18 mouse cellular contexts compared by ENCODE assay signal in genomic region chr4:149798116-149798515, GRCm38 (mm10). TPM values are rescaled to one million over a fixed set of nuclear protein-coding genes. Genes with fewer than 3 reads are reported as not detected.
DNase-seq lines count a peak whose midpoint lies in the region; ATAC-seq and TF ChIP-seq lines count a peak whose summit lies in the region.
"Had no signal": no experiment of that assay in that cellular context is flagged by ENCODE, and none has a peak within 500 bp of the region (broad histone marks: within the 10 kb centered on the region; RNA-seq: fewer than 3 reads in every experiment).

No protein-coding gene starts in this region.

- TF ChIP-seq CTCF in layer of hippocampus, adult 2 months (conservative IDR thresholded peaks at IDR 0.05) = no peak
- TF ChIP-seq CTCF in thymus, adult 2 months (IDR thresholded peaks at IDR 0.05; ENCODE audit: borderline replicate concordance, control insufficient read depth, extremely low read depth, insufficient read depth, low read length, poor library complexity) = no peak

- TF ChIP-seq POLR2A in thymus, adult 2 months (IDR thresholded peaks at IDR 0.05; ENCODE audit: control insufficient read depth, extremely low read depth, insufficient read depth, low read length, poor library complexity) = no peak

- H3K9me3 ChIP-seq in hindbrain, embryonic 10.5 days = no peaks in the 10 kb centered on the region
- H3K9me3 ChIP-seq in hindbrain, embryonic 13.5 days = no peaks in the 10 kb centered on the region
- no peaks in the 10 kb centered on the region for H3K9me3 ChIP-seq in ES-E14 (ENCODE audit: control insufficient read depth, insufficient read depth, low read depth, low read length)
- H3K9me3 ChIP-seq in liver, embryonic 12.5 days (replicated peaks) = no peaks in the 10 kb centered on the region
- H3K9me3 ChIP-seq: stomach, embryonic 15.5 days had no signal

- in situ Hi-C loops in ES-E14 (cut with MboI; ENCODE audit: low sequenced_read_pairs in 2 of 2, unreplicated experiment in 2 of 2) = no loop called here

- no peak overlapping the region for H3K9ac ChIP-seq in hindbrain, embryonic 13.5 days
- no peak overlapping the region for H3K9ac ChIP-seq in ES-E14 (ENCODE audit: insufficient read depth, low read depth, low read length, poor library complexity, severe bottlenecking)
- no peak overlapping the region for H3K9ac ChIP-seq in liver, embryonic 12.5 days
- H3K9ac ChIP-seq: forebrain, postnatal 0 days; stomach, embryonic 15.5 days had no signal

- ATAC-seq in hindbrain, embryonic 13.5 days (ENCODE audit: low FRiP score) = no peak
- no peak for ATAC-seq in liver, embryonic 12.5 days
- ATAC-seq: forebrain, postnatal 0 days had no signal

- DNase-seq in hindbrain, embryonic 10.5 days (ENCODE audit: low spot score) = no peak
- no peak for DNase-seq in layer of hippocampus, adult 2 months (ENCODE audit: low spot score in 2 of 2)
- no peak for DNase-seq in layer of hippocampus, postnatal 10 days (ENCODE audit: low spot score in 2 of 2)
- no peak for DNase-seq in ES-E14 (ENCODE audit: low read depth, low spot score)
- DNase-seq in thymus, adult 2 months = no peak
- no peak for DNase-seq in MN1 (ENCODE audit: low spot score)
- DNase-seq: adrenal gland, postnatal 25 days; cerebellum, postnatal 14 days; forebrain, postnatal 0 days; gastrocnemius, postnatal 25 days; lung, postnatal 14 days; right cerebral cortex, adult 18-20 months; spleen, adult 18-20 months; thymus, postnatal 14 days had no signal

- no peak overlapping the region for H3K4me2 ChIP-seq in hindbrain, embryonic 13.5 days
- H3K4me2 ChIP-seq in liver, embryonic 12.5 days = no peak overlapping the region
- H3K4me2 ChIP-seq: heart, embryonic 11.5 days; stomach, embryonic 15.5 days had no signal

- H3K36me3 ChIP-seq in hindbrain, embryonic 10.5 days = no peaks in the 10 kb centered on the region
- no peaks in the 10 kb centered on the region for H3K36me3 ChIP-seq in hindbrain, embryonic 13.5 days
- no peaks in the 10 kb centered on the region for H3K36me3 ChIP-seq in ES-E14 (ENCODE audit: control insufficient read depth, insufficient read depth, low read length, poor library complexity, severe bottlenecking)
- no peaks in the 10 kb centered on the region for H3K36me3 ChIP-seq in liver, embryonic 12.5 days
- H3K36me3 ChIP-seq in thymus, adult 2 months (ENCODE audit: control insufficient read depth, insufficient read depth, low read length) = no peaks in the 10 kb centered on the region
- H3K36me3 ChIP-seq: stomach, embryonic 15.5 days had no signal

- H3K4me3 ChIP-seq in hindbrain, embryonic 10.5 days = no peak overlapping the region
- H3K4me3 ChIP-seq in hindbrain, embryonic 13.5 days = no peak overlapping the region
- H3K4me3 ChIP-seq in layer of hippocampus, adult 2 months = no peak overlapping the region
- H3K4me3 ChIP-seq in ES-E14 (ENCODE audit: insufficient read depth in 1 of 2, low read depth in 1 of 2, low read length in 2 of 2, poor library complexity in 1 of 2, severe bottlenecking in 1 of 2) = no peak overlapping the region
- no peak overlapping the region for H3K4me3 ChIP-seq in liver, embryonic 12.5 days
- no peak overlapping the region for H3K4me3 ChIP-seq in thymus, adult 2 months (ENCODE audit: control insufficient read depth, insufficient read depth, low read length)
- H3K4me3 ChIP-seq: stomach, embryonic 15.5 days had no signal

- H3K4me1 ChIP-seq in hindbrain, embryonic 10.5 days (replicated peaks) = peaks cover 71% of the 10 kb centered on the region
- H3K4me1 ChIP-seq in hindbrain, embryonic 13.5 days (replicated peaks) = peaks cover 15% of the 10 kb centered on the region; the same call in 1 of the 2 replicates
- peaks cover 4 to 16% of the 10 kb centered on the region in 2 experiments; a peak in 3 of 4 replicates for H3K4me1 ChIP-seq in ES-E14 (ENCODE audit: control insufficient read depth in 2 of 2, insufficient read depth in 2 of 2, low read length in 2 of 2, poor library complexity in 1 of 2)
- peaks cover 20% of the 10 kb centered on the region; the same call in 1 of the 2 replicates for H3K4me1 ChIP-seq in liver, embryonic 12.5 days
- H3K4me1 ChIP-seq in thymus, adult 2 months (replicated peaks; ENCODE audit: control insufficient read depth, insufficient read depth, low read length) = no peaks in the 10 kb centered on the region

- peak overlapping the region; percentile 81 for H3K27ac ChIP-seq in hindbrain, embryonic 10.5 days
- H3K27ac ChIP-seq in hindbrain, embryonic 13.5 days = no peak overlapping the region
- H3K27ac ChIP-seq in layer of hippocampus, adult 2 months = peak overlapping the region; percentile 75
- H3K27ac ChIP-seq in ES-E14 (ENCODE audit: insufficient read depth, low read depth, low read length, poor library complexity, severe bottlenecking) = peak overlapping the region; percentile 59; the same call in 1 of the 2 replicates
- peak overlapping the region; percentile 60; the same call in 1 of the 2 replicates for H3K27ac ChIP-seq in liver, embryonic 12.5 days
- no peak overlapping the region for H3K27ac ChIP-seq in thymus, adult 2 months (ENCODE audit: control insufficient read depth, insufficient read depth, low read length)
- H3K27ac ChIP-seq: stomach, embryonic 15.5 days had no signal

- 51% methylated on average over 2 of the region's 2 CpGs for WGBS in hindbrain, embryonic 10.5 days
- 34% methylated on average over 2 of the region's 2 CpGs for WGBS in hindbrain, embryonic 13.5 days
- 50% methylated on average over 2 of the region's 2 CpGs for WGBS in liver, embryonic 12.5 days (ENCODE audit: insufficient replicate concordance)
- WGBS in thymus, adult 2 months = 88% methylated on average over 2 of the region's 2 CpGs

- H3K27me3 ChIP-seq in hindbrain, embryonic 10.5 days (ENCODE audit: insufficient read depth, poor library complexity, severe bottlenecking) = peaks cover 13% of the 10 kb centered on the region; the same call in 1 of the 2 replicates
- no peaks in the 10 kb centered on the region for H3K27me3 ChIP-seq in hindbrain, embryonic 13.5 days
- H3K27me3 ChIP-seq in liver, embryonic 12.5 days (replicated peaks) = no peaks in the 10 kb centered on the region; the same call in 1 of the 2 replicates
- H3K27me3 ChIP-seq in thymus, adult 2 months (ENCODE audit: control insufficient read depth, insufficient read depth, low read length) = no peaks in the 10 kb centered on the region
- H3K27me3 ChIP-seq: stomach, embryonic 15.5 days had no signal

TF ChIP-seq in ES-E14, 5 proteins besides CTCF, POLR2A, EP300 and RAD21:
- TF ChIP-seq CHD2 (IDR thresholded peaks at IDR 0.05; ENCODE audit: low read depth, low read length) (no peak), MAFK (IDR thresholded peaks at IDR 0.05; ENCODE audit: insufficient read depth, low read depth, low read length) (no peak), ZC3H11A (IDR thresholded peaks at IDR 0.05; ENCODE audit: borderline replicate concordance, low read depth, low read length) (no peak), ZNF384 (IDR thresholded peaks at IDR 0.05; ENCODE audit: low read depth, low read length) (no peak), HCFC1 (IDR thresholded peaks at IDR 0.05; ENCODE audit: borderline replicate concordance, insufficient read depth, low read length) (no peak)

RNA-seq across cellular contexts. Expression of gene Slc25a33, which starts 24.0 kb away (rescaled TPM):
- 19.1 and 20.3 TPM in 2 replicates for polyA plus RNA-seq in hindbrain, embryonic 10.5 days (2016; fragmentation: Nextera tagmentation; extraction: Ambion mirVana)
- polyA plus RNA-seq in hindbrain, embryonic 13.5 days (2015; fragmentation: Nextera tagmentation; extraction: Ambion mirVana) = 27.6 and 28.3 TPM in 2 replicates
- 10 to 100 TPM; 35.6 to 35.8 TPM for total RNA-seq in layer of hippocampus, adult 2 months (2021)
- 10 to 100 TPM; 28.4 to 30.7 TPM for total RNA-seq in layer of hippocampus, postnatal 10 days (2021)
- 11.5 and 12.2 TPM in 2 replicates for total RNA-seq in ES-E14 (2012; rRNA removed)
- 17.1 and 17.3 TPM in 2 replicates for polyA plus RNA-seq in liver, embryonic 12.5 days (2016; fragmentation: Nextera tagmentation; extraction: Ambion mirVana)
- 7.2 and 7.3 TPM in 2 replicates for polyA plus RNA-seq in thymus, adult 2 months (2012; rRNA removed)

Comparison
In these comparisons a context has a peak if more than half of its experiments do, and no peak if none do; other contexts are left out.
1. H3K27ac ChIP-seq: peak in hindbrain, embryonic 10.5 days (single experiment), layer of hippocampus, adult 2 months (single experiment), ES-E14 (single experiment) and liver, embryonic 12.5 days (single experiment); none in hindbrain, embryonic 13.5 days (single experiment) and thymus, adult 2 months (single experiment).